Mouse (Mus musculus) Patski (cell line): Measurements from ENCODE around the gene Ttc32. TPM values are rescaled to one million over a fixed set of nuclear protein-coding genes. Genes with fewer than 3 reads are reported as not detected.
"Not testable (repeated sequence)": the region's sequence is repeated elsewhere in the genome, so short reads cannot be mapped to it uniquely, and the experiment has no call there.

ENCODE experiments used
- ATAC-seq: fragments of 100-300 bp; one replicate; pipeline ENCODE4 v1.8.0; 2021
- CTCF ChIA-PET: fragments of 350-600 bp; sonication (Branson Sonifier 250); formaldehyde crosslinking; loops from one replicate; lab custom pipeline; 2022; ENCODE audit warnings: inconsistent platforms; lab: Charles Lee
- POLR2A ChIA-PET: fragments of 350-600 bp; sonication (Branson Sonifier 250); formaldehyde crosslinking; loops from one replicate; lab custom pipeline; 2022; ENCODE audit warnings: antibody characterized with exemption, inconsistent platforms; lab: Charles Lee
- DNase-seq: peaks from one replicate; pipeline ENCODE4 v3.0.0-alpha.2; 2011; ENCODE audit warnings: low read depth, low spot score
- H3K27me3 ChIP-seq: fragments of 371-371 bp; one replicate; pipeline ENCODE4 v1.5.1; 2021
- CTCF ChIP-seq: fragments of 100-300 bp; IDR thresholded peaks from one replicate; pipeline ENCODE4 v1.5.1; 2021
- in situ Hi-C: fragments of 300-500 bp; cut with MboI; formaldehyde crosslinking; loops from 3 replicates; pipeline ENCODE4 v1.11.1; 2018; ENCODE audit warnings: low pct_unique_long_range_greater_than_20kb, mixed read lengths
- polyA plus RNA-seq: library from polyadenylated mRNA; unstranded; gene quantifications from one replicate; pipeline ENCODE4 v1.2.3, GENCODE M21; 2021

Gene Ttc32
- polyA plus RNA-seq, 1 experiment from 2014 or later = 14.7 TPM

GRCm38 (mm10) chr12:9023031-9023430, 6.8 kb upstream of the Ttc32 start:
- DNase-seq = no peak

DNA sequence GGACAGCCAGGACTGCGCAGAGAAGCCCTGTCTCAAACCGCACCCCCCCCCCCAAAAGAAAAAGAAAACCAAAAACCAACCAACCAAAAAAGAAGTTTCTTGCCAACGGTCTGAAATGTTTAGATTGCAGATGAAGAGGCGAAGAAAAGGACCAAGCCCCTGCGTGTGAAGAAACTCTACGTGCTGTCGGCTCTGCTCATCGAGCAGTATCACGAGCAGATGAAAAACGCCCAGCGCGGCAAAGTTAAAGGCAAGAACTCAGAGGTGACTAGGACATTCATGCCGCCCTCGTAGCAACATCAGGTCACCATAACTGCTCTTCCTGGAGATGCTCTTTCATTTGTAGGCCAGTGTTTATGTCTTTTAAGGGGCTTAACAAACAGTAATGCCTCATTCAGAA, 5.7 kb upstream of the Ttc32 start:
- no peak for DNase-seq
- ChIA-PET CTCF (no interaction called here), POLR2A (no interaction called here)
- ATAC-seq = no peak
- TF ChIP-seq CTCF = no peak
- H3K27me3 ChIP-seq = no peaks in the 10 kb centered on the region
- in situ Hi-C loops = loop anchor here (25.0 kb wide), 1 partner anchor 712 kb away; the partner anchor contains the start of genes Gdf7 and Hs1bp3

More at GRCm38 (mm10) chr12:9023031-9023430, 6.8 kb upstream of the Ttc32 start:
- ChIA-PET POLR2A (interaction anchor here (0.7 kb wide), 1 partner anchor 107 kb away, joined by 5 read pairs; no protein-coding TSS in a partner anchor), CTCF (interaction anchor here (1.3 to 1.4 kb wide), 2 partner anchors 10 to 131 kb away, joined by 3 to 5 read pairs; no protein-coding TSS in a partner anchor)
- in situ Hi-C loops = loop anchor here (25.0 kb wide), 1 partner anchor 711 kb away; the partner anchor contains the start of genes Gdf7 and Hs1bp3
- H3K27me3 ChIP-seq = no peaks in the 10 kb centered on the region
- TF ChIP-seq CTCF = peak; percentile 38
- no peak for ATAC-seq

DNA sequence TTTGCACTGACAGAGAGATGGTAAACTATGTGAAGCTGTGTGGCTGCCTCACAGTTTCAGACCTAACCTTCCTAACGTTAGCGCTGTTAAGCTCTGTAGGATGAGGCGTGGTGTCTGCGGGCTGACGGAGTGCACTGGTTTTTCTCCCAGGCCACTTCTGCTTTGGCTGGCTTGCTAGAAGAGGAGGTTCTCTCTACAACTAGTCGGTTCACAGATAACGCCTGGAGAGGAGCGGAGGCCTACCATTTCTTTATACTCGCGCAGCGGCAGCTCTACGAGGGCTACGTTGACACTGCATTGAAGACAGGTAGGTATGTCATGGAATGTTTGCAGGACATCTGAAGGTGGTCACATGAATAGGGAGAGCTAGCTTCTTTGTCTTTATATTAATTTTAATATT, 5.1 kb upstream of the Ttc32 start:
- in situ Hi-C loops = loop anchor here (25.0 kb wide), 1 partner anchor 712 kb away; the partner anchor contains the start of genes Gdf7 and Hs1bp3
- POLR2A ChIA-PET = no interaction called here

DNA sequence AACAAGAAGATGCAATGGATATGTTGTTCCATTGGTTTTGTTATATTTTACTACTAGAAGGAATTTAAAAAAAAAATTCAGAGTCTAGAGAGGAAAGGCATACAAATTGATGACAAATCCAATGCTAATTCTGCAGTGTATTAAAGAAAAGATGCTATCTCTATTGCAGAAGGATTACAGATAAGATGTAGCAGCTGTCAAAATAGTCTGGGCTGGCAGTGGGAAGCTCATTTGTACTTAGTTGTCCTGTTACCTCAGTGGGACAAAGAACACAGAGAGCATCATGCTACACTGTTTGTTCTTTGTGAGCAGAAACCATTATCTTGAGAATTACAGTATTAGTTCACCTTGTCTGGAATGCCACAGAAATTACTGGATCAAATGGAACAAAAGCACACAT, 3.0 kb upstream of the Ttc32 start:
- ChIA-PET POLR2A (no interaction called here), CTCF (interaction anchor here (1.4 kb wide), 1 partner anchor 17 kb away, joined by 3 read pairs; no protein-coding TSS in a partner anchor)
- TF ChIP-seq CTCF = no peak
- no peak for ATAC-seq
- no peaks in the 10 kb centered on the region for H3K27me3 ChIP-seq
- DNase-seq = no peak
- in situ Hi-C loops = no loop called here

More for the DNA sequence above, 5.1 kb upstream of the Ttc32 start:
- CTCF ChIA-PET = no interaction called here
- TF ChIP-seq CTCF = no peak
- no peaks in the 10 kb centered on the region for H3K27me3 ChIP-seq
- DNase-seq = no peak
- ATAC-seq = no peak

DNA sequence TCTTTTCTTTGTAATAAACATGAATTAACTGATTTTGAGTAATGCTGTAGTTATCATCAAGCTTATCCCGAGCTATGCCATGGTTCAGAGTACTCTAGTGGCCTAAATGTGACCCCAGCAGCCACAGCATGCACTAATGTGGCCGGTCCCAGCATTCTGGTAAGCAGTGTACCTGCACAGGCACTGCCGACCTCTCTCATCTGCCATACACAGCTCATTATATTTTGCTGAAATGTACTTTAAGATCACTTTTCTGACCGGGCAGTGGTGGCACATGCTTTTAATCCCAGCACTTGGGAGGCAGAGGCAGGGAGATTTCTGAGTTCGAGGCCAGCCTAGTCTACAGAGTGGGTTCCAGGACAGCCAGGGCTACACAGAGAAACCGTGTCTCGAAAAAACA, 981 bp upstream of the Ttc32 start:
- H3K27me3 ChIP-seq, POLR2A ChIA-PET, DNase-seq, in situ Hi-C loops, ATAC-seq: not testable (repeated sequence)
- CTCF ChIA-PET = interaction anchor here (1.5 kb wide), 1 partner anchor 19 kb away, joined by 4 read pairs; no protein-coding TSS in a partner anchor

DNA sequence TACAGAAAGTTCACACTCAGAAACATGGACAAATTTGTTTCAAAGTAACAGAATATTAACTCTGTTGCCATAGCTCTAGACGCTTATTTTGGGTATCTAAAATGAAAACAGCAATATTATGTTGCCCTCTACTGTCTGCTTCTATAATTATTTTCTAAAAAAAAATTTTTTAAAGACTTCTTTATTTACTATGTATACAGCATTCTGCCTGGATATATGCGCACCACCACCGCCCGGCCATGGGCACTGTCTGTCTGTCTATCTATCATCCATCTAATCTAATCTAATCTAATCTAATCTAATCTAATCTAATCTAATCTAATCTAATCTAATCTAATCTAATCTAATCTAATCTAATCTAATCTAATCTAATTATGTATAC, 300 bp upstream of the Ttc32 start:
- ATAC-seq = no peak
- H3K27me3 ChIP-seq = no peaks in the 10 kb centered on the region
- TF ChIP-seq CTCF = peak; percentile 34
- CTCF ChIA-PET = interaction anchor here (1.1 to 1.5 kb wide), 3 partner anchors 20 to 1409 kb away, joined by 3 to 4 read pairs (median 4); no protein-coding TSS in a partner anchor
- in situ Hi-C loops = no loop called here
- no peak for DNase-seq
- POLR2A ChIA-PET = no interaction called here

DNA sequence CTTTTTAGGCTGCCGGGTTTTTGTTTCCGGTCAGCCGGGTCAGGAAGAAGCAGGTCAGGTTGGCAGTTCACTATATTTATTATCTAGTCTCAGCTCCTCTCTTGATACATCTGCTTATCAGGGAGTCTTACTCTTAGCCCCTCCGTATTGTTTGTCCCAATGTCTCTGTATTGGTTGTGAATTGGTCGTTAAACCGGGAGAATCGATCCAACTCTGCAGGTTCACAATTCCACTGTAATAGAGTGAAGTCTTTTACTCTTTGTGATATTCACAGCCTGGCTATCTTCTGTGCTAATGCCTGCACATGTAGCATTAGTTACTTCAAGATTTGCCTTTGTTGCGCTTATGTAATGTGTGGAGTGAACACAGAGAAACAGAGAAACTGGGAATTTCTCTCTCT, 1.4 kb downstream of the Ttc32 start:
- no peak for TF ChIP-seq CTCF
- DNase-seq = no peak
- no peaks in the 10 kb centered on the region for H3K27me3 ChIP-seq
- ATAC-seq = no peak
- ChIA-PET CTCF (no interaction called here), POLR2A (interaction anchor here (0.7 kb wide), 2 partner anchors 33 to 38 kb away, joined by 3 read pairs; no protein-coding TSS in a partner anchor)
- in situ Hi-C loops = no loop called here

GRCm38 (mm10) chr12:9033140-9033539, 3.3 kb downstream of the Ttc32 start:
- CTCF ChIA-PET = interaction anchor here (1.2 kb wide), 1 partner anchor 270 kb away, joined by 3 read pairs; no protein-coding TSS in a partner anchor
- ATAC-seq = no peak
- DNase-seq = no peak
- in situ Hi-C loops = no loop called here
- H3K27me3 ChIP-seq = no peaks in the 10 kb centered on the region
- TF ChIP-seq CTCF = peak; percentile 49
- POLR2A ChIA-PET = no interaction called here

DNA sequence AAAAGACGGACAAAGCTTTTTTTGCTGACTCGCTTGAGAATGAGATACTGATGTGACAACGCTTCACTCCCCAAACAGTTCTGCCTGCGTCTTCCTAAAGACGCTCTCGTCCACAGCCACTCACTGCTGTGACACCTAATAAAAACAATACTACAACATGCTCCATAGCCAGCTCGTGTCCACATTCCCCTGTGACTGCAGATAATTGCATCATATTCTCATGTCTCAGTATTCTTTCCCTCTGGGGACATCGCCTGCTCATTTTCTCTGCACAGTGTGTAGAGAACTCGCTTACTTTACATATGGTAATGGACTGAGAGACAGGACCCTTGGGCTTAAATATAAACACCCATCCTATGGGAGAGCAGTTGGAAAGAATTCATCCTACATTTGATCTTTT, 6.6 kb downstream of the Ttc32 start:
- ChIA-PET CTCF (no interaction called here), POLR2A (no interaction called here)
- DNase-seq (no peak), ATAC-seq (no peak)
- in situ Hi-C loops = loop anchor here (5.0 kb wide), 1 partner anchor 1401 kb away; no protein-coding TSS in a partner anchor
- TF ChIP-seq CTCF = no peak
- H3K27me3 ChIP-seq = no peaks in the 10 kb centered on the region

DNA sequence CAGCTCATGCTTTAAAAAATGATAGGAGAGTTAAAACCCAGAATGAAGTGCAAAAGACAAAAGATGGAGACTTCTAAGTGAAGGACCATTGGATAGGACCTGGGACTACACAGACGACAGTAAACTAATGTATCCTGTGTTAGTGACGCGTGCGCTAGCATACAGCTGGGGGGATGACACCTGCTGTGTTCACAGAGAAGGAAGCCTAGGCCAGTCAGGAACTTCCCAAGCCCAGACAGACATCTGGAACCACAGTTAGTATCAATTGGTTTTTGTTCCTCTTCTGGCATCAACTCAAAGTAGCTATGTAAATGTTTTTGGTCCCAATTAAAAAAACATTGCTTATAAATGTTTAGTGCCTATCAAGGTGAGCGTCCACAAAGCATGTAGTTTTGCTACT, 10.4 kb downstream of the Ttc32 start:
- DNase-seq (no peak), ATAC-seq (no peak)
- no peaks in the 10 kb centered on the region for H3K27me3 ChIP-seq
- ChIA-PET CTCF (no interaction called here), POLR2A (no interaction called here)
- in situ Hi-C loops = loop anchor here (10.0 kb wide), 2 partner anchors 515 to 1545 kb away; no protein-coding TSS in a partner anchor
- no peak for TF ChIP-seq CTCF

- no peak for TF ChIP-seq CTCF
- no peak for ATAC-seq
- POLR2A ChIA-PET = no interaction called here
- no peak for DNase-seq
- H3K27me3 ChIP-seq = no peaks in the 10 kb centered on the region
- CTCF ChIA-PET = no interaction called here
- in situ Hi-C loops = loop anchor here (10.0 kb wide), 2 partner anchors 514 to 1544 kb away; no protein-coding TSS in a partner anchor
These were observed 10.9 kb downstream of the Ttc32 start for GRCm38 (mm10) chr12:9040686-9041085.
